Mouse (Mus musculus) left cerebral cortex, adult 18-20 months (tissue): ENCODE measurements at regions not wholly inside any gene's neighbourhood (a gene's known extent, or its start where the extent isn't known, plus 50 kb on each side); places are given as distances from the start of the nearest gene placed in this dataset.

Experiments used
- DNase-seq, 2 experiments: peaks; one replicate each; pipeline ENCODE4 v3.0.0; 2021 to 2022; ENCODE audit warnings: low spot score in 2 of 2, mixed read lengths in 1 of 2

GRCm38 (mm10) chr2:108904121-108904733, 376.3 kb upstream of the Kif18a start:
- no peak for DNase-seq

- DNase-seq, result no peak
Measured at GRCm38 (mm10) chr2:108913555-108913954, 367.0 kb upstream of the Kif18a start.

DNA sequence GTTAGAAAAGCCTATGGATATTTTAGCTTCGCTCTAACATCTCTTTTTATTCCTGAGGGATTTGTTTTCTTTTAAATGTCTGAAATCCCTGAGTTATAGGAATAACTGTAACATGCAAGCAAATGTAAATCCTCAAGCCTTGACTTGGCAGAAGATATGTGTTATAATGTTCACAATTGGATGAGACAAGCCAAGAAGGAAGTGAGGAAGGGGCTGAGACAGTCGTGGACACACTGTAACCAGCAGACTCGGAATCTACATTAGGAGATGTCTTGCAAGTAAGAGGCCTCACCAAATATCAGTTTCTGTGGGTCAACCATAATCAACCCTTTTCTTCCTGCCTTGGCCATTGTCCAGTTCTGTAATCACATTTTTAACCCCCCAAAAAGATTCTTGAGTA, 366.6 kb upstream of the Kif18a start:
- DNase-seq, result no peak

- DNase-seq, result no peak
Measured at GRCm38 (mm10) chr2:108919500-108920045, 361.0 kb upstream of the Kif18a start.

DNA sequence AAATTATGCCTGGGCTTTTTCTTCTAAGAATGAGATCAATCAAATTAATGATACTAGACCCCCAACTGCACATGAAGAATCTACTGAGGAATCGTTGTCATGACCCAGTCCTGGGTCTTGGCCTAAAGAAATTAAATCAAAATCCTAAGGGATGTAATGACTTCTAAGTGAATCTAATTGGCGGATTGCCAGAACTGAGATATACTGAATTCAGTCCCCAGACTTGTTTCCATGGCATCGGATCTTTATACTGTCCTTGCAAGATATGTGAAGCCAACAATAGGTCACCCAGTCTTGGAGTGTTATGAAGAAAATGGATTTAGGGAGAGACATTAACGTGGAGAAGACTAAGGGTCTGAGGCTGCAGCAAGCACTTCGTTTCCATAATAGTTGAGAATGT, 360.4 kb upstream of the Kif18a start:
- DNase-seq, result no peak

GRCm38 (mm10) chr2:108935981-108936762, 344.4 kb upstream of the Kif18a start:
- DNase-seq, result no peak

- no peak for DNase-seq
Measured at GRCm38 (mm10) chr2:108980921-108981320, 299.6 kb upstream of the Kif18a start.

DNA sequence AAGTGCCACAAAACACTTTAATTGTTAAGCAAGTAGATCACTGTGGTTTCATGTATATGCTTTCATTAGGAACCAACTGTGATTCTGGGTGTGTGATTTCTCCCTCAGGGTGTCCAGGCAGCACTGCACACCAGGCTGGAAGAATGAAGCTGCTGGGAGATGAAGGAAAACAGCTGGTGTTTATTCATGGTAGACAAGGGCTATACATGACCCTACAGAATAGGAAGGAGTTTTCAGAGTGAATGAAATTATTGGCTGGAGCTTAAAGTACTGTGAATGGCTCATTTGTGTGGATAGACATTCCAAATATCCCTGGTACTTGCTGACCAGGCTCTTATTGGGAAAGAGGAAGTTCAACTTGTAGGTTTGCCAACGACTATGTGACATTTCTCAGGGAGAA, 264.3 kb upstream of the Kif18a start:
- DNase-seq, result no peak

DNA sequence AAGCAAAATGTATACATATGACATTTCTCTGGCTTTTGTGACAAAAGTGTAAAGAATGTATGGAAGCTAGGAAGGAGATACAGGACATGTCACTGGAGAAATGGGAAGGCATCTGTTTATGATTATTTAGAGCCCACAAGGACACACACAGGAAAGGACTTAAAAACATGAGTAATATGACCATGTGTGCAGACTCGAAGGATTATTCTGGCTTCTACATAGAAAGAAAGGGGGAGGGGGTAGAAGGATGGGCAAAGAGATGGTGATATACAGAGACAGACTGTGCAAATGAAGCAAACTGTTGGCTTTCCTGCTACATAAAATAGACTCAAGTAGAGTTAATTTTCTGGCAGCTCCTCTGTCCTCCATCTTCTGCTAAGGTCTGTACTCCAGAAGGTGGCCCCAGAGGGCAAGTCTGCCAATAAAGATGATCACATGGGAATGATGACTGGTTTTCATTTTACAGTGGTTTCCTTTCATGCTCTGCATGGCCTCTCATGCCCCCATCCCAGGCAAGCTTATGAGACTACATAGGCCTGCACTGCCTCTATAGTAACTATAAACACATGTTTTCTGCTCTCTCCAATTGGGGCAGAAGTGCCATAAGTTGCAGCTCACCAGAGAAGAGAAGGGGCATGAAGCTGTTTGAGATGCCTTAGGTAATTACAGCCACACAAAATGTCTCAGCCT, 263.4 kb upstream of the Kif18a start:
- no peak for DNase-seq

DNA sequence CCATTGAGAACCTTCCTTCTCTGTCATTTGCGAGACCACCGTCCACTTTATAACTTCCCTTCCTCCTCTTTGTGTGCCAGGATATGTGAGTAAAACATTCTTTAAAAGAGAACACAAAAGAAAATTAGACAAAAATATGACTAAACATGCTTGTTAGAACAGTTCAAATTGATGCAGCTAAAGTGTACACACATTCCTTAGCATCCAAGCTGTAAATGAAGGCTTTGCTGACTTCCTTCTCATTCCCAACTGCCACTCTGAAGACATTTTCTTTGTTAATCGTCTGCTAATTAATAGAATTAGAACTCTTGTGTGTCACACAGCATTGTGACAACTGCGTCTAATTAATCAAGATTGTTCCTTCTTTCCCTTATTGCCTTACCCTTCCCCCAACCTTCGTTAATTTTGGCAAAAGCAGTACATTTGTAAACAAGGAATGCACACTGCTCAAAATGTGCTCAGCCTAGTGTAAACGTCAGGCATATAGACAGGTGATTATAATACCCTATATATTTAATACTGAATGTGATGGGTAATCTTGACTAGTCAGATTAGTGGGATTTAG, 242.3 kb upstream of the Kif18a start:
- no peak for DNase-seq
